Mouse (Mus musculus) midbrain, embryonic 16.5 days (tissue): ENCODE data around the gene Hivep2. TPM values are rescaled to one million over a fixed set of nuclear protein-coding genes. Genes with fewer than 3 reads are reported as not detected.

Experiments
- ATAC-seq: fragments of 200-750 bp; cut with Nextera tagmentation; 2 replicates; pipeline ENCODE4 v1.8.0; 2017; ENCODE audit warnings: moderate TSS enrichment
- H3K27ac ChIP-seq: fragments of 300-500 bp; sonication (generic); 2 replicates; pipeline ENCODE4 v1.5.1; 2014; ENCODE audit warnings: mild to moderate bottlenecking, low read length, mixed read lengths
- H3K27me3 ChIP-seq: fragments of 300-500 bp; sonication (generic); 2 replicates; pipeline ENCODE4 v1.6.1; 2014; ENCODE audit warnings: low read depth, low read length, mixed read lengths; ENCODE audit not compliant: control insufficient read depth, insufficient read depth
- H3K36me3 ChIP-seq: fragments of 300-500 bp; sonication (generic); 2 replicates; pipeline ENCODE4 v1.6.1; 2014; ENCODE audit warnings: mild to moderate bottlenecking, low read length, moderate library complexity, mixed read lengths; ENCODE audit not compliant: control insufficient read depth, insufficient read depth
- H3K4me1 ChIP-seq: fragments of 300-500 bp; sonication (generic); 2 replicates; pipeline ENCODE4 v1.6.1; 2014; ENCODE audit warnings: mild to moderate bottlenecking, low read length, mixed read lengths; ENCODE audit not compliant: control insufficient read depth, insufficient read depth
- H3K4me2 ChIP-seq: fragments of 300-500 bp; sonication (generic); 2 replicates; pipeline ENCODE4 v1.6.1; 2014; ENCODE audit warnings: mild to moderate bottlenecking, low read length, mixed read lengths
- H3K4me3 ChIP-seq: fragments of 300-500 bp; sonication (generic); 2 replicates; pipeline ENCODE4 v1.5.1; 2014; ENCODE audit warnings: low read depth, mild to moderate bottlenecking, low read length, moderate library complexity, mixed read lengths
- H3K9ac ChIP-seq: fragments of 300-500 bp; sonication (generic); 2 replicates; pipeline ENCODE4 v1.6.1; 2014; ENCODE audit warnings: low read depth, low read length, mixed read lengths
- H3K9me3 ChIP-seq: fragments of 300-500 bp; sonication (generic); replicated peaks from 2 replicates; pipeline ENCODE4 v1.6.1; 2014; ENCODE audit warnings: mild to moderate bottlenecking, low read length, mixed read lengths; ENCODE audit not compliant: control insufficient read depth, poor library complexity, severe bottlenecking
- WGBS: fragments of 180-500 bp; shearing (Covaris S2); extraction: QIAGEN DNeasy Blood & Tissue Kit; methylation state at CpG from one replicate; pipeline ENCODE4 v1.1.7; 2014; 5-methylcytosine and 5-hydroxymethylcytosine counted together
- polyA plus RNA-seq: library from polyadenylated mRNA; unstranded; fragments of >200 nt; fragmentation: Nextera tagmentation; extraction: Ambion mirVana; gene quantifications from 2 replicates; pipeline ENCODE4 v1.2.1, GENCODE M21; 2015

Gene Hivep2
- polyA plus RNA-seq, 1 experiment from 2014 or later: 11.0 TPM

DNA sequence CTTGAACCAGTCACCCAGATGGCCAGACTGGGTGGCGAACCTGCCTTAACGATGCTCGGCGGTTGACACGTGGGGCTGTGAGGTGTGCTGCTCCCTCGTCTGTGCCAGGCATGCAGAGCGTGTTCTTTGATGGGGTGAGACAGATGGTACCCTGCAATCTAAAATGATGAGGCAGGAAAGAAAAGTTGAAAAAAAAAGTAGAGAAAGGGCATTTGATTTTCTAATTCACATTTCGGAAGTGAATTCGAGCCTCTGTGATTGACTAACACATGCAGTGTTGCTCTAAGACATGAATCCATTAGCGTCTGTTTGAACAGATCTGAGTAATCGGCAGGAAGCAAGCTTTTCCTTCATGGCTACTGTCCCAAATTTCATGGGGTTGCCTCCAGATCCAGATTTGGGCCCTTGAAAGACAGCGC is 119.4 kb downstream of the Hivep2 start:
- no peak overlapping the region for H3K9ac ChIP-seq
- H3K27me3 ChIP-seq: no peaks in the 10 kb centered on the region
- no peak for ATAC-seq
- no peak overlapping the region for H3K27ac ChIP-seq
- H3K9me3 ChIP-seq: no peaks in the 10 kb centered on the region
- peaks cover 2% of the 10 kb centered on the region; the same call in 1 of the 2 replicates for H3K4me1 ChIP-seq
- H3K36me3 ChIP-seq: no peaks in the 10 kb centered on the region
- H3K4me2 ChIP-seq: no peak overlapping the region
- WGBS: 76% methylated on average over 12 of the region's 12 CpGs
- no peak overlapping the region for H3K4me3 ChIP-seq

DNA sequence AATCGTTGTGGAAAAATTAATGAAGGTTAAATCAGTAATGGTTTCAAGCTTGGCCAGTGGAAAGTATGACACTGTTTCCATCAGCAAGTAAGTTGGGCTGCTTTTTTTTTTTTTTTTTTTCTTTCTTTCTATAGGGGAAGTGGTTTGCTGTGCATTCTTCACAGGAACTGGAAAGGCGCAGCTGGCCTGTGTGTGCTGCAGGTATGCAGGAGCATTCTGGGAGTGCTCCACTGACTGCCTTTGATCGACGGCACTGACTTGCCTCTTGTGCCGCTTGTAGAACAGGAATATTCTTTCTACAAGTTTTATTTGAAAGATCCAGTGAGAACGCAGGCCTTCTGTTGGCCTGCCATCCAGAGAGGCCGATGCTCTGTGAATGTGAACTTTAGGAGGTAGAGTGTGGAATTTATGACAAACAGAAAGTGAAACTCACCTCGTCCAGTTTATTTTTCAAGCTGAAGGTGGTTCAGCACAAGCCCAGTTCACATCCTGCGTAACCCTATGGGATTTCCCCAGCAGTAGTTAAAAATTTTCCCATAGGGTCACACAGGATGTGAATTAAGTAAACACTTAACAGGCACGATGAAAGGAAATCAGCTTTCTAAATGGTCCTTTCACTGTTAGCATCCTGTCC is 120.1 kb downstream of the Hivep2 start:
- no peak overlapping the region for H3K9ac ChIP-seq
- H3K4me3 ChIP-seq: no peak overlapping the region
- no peaks in the 10 kb centered on the region for H3K27me3 ChIP-seq
- no peak overlapping the region for H3K27ac ChIP-seq
- 86% methylated on average over 10 of the region's 10 CpGs for WGBS
- H3K9me3 ChIP-seq: no peaks in the 10 kb centered on the region
- no peak overlapping the region for H3K4me2 ChIP-seq
- H3K4me1 ChIP-seq: peaks cover 2% of the 10 kb centered on the region; the same call in 1 of the 2 replicates
- no peak for ATAC-seq
- H3K36me3 ChIP-seq: no peaks in the 10 kb centered on the region

DNA sequence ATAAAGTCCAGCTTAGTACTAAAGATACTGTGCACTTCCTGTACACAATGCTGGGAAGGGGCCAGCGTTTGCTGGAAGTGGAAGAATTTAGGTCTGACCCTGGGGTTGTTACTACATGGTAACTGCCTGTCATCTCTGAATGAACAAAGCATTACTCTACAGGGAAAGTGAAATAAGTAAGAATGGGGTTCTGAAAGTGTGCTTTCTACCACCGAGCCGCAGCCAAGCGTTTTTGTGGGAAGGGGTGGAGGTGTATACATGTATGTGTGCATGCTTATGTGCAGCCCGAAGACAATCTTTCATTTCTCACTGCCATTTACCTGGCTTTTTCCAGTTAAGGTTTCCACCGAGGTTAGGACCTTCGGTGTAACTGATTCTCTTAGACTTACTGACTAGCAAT is 121.4 kb downstream of the Hivep2 start:
- no peaks in the 10 kb centered on the region for H3K27me3 ChIP-seq
- H3K27ac ChIP-seq: no peak overlapping the region
- H3K4me2 ChIP-seq: no peak overlapping the region
- WGBS: 84% methylated on average over 7 of the region's 7 CpGs
- H3K4me1 ChIP-seq: no peaks in the 10 kb centered on the region
- no peak overlapping the region for H3K4me3 ChIP-seq
- H3K9me3 ChIP-seq: no peaks in the 10 kb centered on the region; the same call in 1 of the 2 replicates
- ATAC-seq: no peak
- H3K36me3 ChIP-seq: no peaks in the 10 kb centered on the region; the same call in 1 of the 2 replicates
- H3K9ac ChIP-seq: no peak overlapping the region

DNA sequence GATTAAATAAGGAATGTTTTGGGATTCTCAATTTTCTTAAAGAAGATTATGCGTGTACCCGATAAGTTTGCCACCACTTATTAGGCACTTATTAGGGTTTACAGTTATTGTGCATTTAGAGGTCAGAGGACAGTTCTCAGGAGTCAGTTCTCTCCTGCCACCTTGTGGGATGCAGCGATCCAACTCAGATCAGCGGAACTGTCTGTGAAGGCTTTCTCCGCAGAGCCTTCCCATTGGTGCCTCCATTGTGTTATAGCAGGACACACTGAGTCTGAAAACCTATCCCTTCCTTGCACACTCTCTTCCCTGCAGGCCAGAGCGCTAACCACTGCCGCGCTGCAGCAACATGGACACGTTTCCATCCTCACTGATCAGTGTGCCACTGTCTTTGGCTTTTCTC is 123.6 kb downstream of the Hivep2 start:
- WGBS: 54% methylated on average over 9 of the region's 9 CpGs
- Histone ChIP-seq H3K4me1 (no peaks in the 10 kb centered on the region), H3K27me3 (no peaks in the 10 kb centered on the region), H3K27ac (no peak overlapping the region), H3K4me2 (no peak overlapping the region), H3K9me3 (no peaks in the 10 kb centered on the region; the same call in 1 of the 2 replicates), H3K36me3 (no peaks in the 10 kb centered on the region; the same call in 1 of the 2 replicates), H3K4me3 (no peak overlapping the region), H3K9ac (no peak overlapping the region)
- ATAC-seq: peak; percentile 49

DNA sequence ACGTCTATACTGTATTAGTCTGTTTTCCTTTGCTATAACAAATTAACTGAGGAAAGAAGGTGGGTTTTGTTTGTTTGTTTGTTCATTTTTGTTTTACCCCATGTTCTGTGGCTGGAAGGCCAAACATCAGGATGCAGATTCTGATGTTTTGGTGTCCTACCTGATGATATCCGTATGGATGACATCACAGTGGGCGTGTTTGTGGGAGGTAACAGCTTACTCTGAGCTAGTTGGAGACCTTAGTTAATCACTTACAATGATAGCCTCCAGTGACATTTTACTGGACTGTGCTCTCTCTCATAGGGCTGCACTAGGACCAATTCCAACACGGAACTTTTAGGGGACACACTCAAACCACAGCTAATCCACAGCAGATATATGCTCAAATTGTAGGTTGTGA is 128.2 kb downstream of the Hivep2 start:
- ATAC-seq: no peak
- H3K27ac ChIP-seq: no peak overlapping the region
- H3K9ac ChIP-seq: no peak overlapping the region
- H3K4me2 ChIP-seq: no peak overlapping the region
- no peak overlapping the region for H3K4me3 ChIP-seq
- no peaks in the 10 kb centered on the region; the same call in 1 of the 2 replicates for H3K9me3 ChIP-seq
- H3K4me1 ChIP-seq: 0 out of 2 replicates have a peak, but pooled peaks cover 3% of the 10 kb centered on the region
- no peaks in the 10 kb centered on the region; the same call in 1 of the 2 replicates for H3K36me3 ChIP-seq
- no peaks in the 10 kb centered on the region for H3K27me3 ChIP-seq
- WGBS: 91% methylated on average over 4 of the region's 4 CpGs

DNA sequence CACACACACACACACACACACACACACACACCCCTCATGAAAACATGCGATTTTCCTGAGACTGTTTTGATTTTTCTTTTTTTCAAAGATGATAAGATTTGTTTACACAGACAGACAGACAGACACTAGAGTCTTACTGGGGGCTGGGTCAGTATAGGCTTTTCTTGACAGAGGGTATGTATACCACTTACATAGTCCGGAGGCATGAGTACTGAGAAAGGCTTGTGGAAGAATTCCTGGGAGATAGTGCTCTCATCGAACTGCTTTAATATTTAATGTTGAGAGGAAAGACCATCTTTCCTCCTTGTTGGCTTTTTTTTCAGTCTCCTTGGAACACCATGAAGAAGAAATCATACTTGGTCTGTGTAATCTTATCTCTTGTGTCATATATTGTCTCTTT is 130.2 kb downstream of the Hivep2 start:
- 73% methylated on average over 3 of the region's 3 CpGs for WGBS
- Histone ChIP-seq H3K9ac (no peak overlapping the region), H3K27ac (no peak overlapping the region), H3K27me3 (no peaks in the 10 kb centered on the region), H3K4me2 (no peak overlapping the region), H3K36me3 (no peaks in the 10 kb centered on the region; the same call in 1 of the 2 replicates), H3K4me1 (0 out of 2 replicates have a peak, but pooled peaks cover 3% of the 10 kb centered on the region), H3K9me3 (no peaks in the 10 kb centered on the region; the same call in 1 of the 2 replicates), H3K4me3 (no peak overlapping the region)
- ATAC-seq: no peak

DNA sequence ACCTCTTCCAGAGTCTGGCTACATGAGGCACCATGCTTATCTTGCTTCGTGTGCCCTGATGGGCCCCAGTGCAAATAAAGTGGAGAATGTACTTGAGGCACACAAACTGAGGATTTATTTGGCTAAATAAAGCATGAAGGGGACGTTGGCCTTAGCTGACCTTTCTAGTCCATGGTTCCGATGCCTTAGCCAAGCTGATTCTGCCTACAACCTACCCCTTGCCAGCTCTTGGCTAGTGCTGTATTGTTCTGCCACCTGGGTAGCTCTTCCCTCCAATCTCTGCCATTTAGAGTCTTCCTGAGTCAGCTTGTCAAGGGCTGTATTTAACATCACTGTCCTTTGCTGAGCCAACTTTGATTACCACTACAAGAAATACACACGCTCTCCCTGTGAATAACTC is 133.3 kb downstream of the Hivep2 start:
- Histone ChIP-seq H3K27ac (no peak overlapping the region), H3K4me3 (no peak overlapping the region), H3K4me2 (no peak overlapping the region), H3K27me3 (no peaks in the 10 kb centered on the region), H3K36me3 (no peaks in the 10 kb centered on the region), H3K9me3 (no peaks in the 10 kb centered on the region), H3K4me1 (0 out of 2 replicates have a peak, but pooled peaks cover 3% of the 10 kb centered on the region), H3K9ac (no peak overlapping the region)
- ATAC-seq: no peak
- WGBS: 80% methylated on average over 4 of the region's 4 CpGs

DNA sequence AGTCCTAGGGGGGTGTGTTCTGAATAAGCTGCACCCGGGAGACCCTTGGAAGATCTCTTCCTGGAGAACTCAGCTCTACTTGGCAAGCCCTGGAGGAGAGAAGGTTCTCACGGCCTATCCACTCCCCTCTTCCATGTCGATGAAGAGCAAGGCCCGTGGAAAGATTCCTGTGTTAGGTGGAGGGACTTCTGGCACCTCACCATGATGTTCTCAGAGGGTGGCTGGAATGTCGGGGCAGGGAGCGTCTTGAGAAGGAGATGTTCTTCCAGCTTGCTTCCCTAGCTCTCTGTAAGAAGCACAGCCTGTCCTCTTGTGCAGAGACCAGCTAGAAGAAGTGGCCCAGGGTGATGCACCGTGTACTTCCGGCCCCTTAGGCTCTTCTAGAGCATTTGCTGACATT is 134.2 kb downstream of the Hivep2 start:
- no peaks in the 10 kb centered on the region for H3K9me3 ChIP-seq
- no peak for ATAC-seq
- WGBS: 90% methylated on average over 8 of the region's 8 CpGs
- no peak overlapping the region for H3K27ac ChIP-seq
- no peaks in the 10 kb centered on the region for H3K27me3 ChIP-seq
- no peak overlapping the region for H3K4me3 ChIP-seq
- H3K9ac ChIP-seq: no peak overlapping the region
- no peak overlapping the region for H3K4me2 ChIP-seq
- H3K36me3 ChIP-seq: no peaks in the 10 kb centered on the region
- H3K4me1 ChIP-seq: 0 out of 2 replicates have a peak, but pooled peaks cover 3% of the 10 kb centered on the region

DNA sequence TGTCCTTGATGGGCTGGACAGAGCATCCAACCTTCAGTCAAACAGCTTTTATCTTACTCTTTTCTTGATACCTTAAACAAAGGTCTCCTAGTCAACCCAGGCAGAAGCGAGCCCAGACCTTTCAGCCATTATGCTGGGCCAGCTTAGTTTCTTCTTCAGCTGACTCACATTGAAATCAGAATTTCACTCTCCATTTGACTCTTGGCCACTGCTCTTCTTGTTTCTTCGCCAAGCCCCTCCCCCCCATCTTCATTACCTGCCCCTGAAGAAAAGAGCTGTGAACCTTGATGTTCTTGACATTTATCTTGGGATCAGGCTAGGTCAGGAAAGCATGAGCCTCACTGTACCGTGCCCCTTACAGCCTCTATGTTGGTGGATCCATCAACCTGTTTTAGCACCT is 135.0 kb downstream of the Hivep2 start:
- no peaks in the 10 kb centered on the region for H3K36me3 ChIP-seq
- H3K27ac ChIP-seq: no peak overlapping the region
- no peaks in the 10 kb centered on the region for H3K27me3 ChIP-seq
- no peaks in the 10 kb centered on the region for H3K9me3 ChIP-seq
- no peaks in the 10 kb centered on the region for H3K4me1 ChIP-seq
- no peak overlapping the region for H3K4me3 ChIP-seq
- H3K4me2 ChIP-seq: no peak overlapping the region
- 81% methylated on average over 3 of the region's 3 CpGs for WGBS
- H3K9ac ChIP-seq: no peak overlapping the region
- ATAC-seq: no peak
